Mouse (Mus musculus): ENCODE results near the gene Polq. TPM values are rescaled to one million over a fixed set of nuclear protein-coding genes. Genes with fewer than 3 reads are reported as not detected.
A peak's percentile ranks its signal among the peaks of the same experiment; 100 is the strongest.

Gene Polq
- total RNA-seq (2021) = 1 to 10 TPM; 3.7 to 4.7 TPM

- peak; percentile 93 for DNase-seq
Measured at GRCm38 (mm10) chr16:37011061-37011921, at the start of gene Polq. Gene Polq, plus strand, starts transcription at chr16:37011786.

GRCm38 (mm10) chr16:36963415-36963814 lies 48.2 kb upstream of the Polq start:
- DNase-seq = no peak
- intact Hi-C loops (cut with DNase I) = no loop called here

More at GRCm38 (mm10) chr16:37011061-37011921, at the start of gene Polq:
- intact Hi-C loops (cut with DNase I) = loop anchor here (10.0 kb wide), 1 partner anchor 126 kb away; no protein-coding TSS in a partner anchor

GRCm38 (mm10) chr16:36979127-36979526 lies 32.5 kb upstream of the Polq start:
- intact Hi-C loops (cut with DNase I) = no loop called here
- DNase-seq = no peak

- intact Hi-C loops (cut with DNase I) = no loop called here
- DNase-seq = no peak
Measured at GRCm38 (mm10) chr16:36983796-36984195, 27.8 kb upstream of the Polq start.

GRCm38 (mm10) chr16:36985636-36986042 lies 25.9 kb upstream of the Polq start:
- intact Hi-C loops (cut with DNase I) = no loop called here
- DNase-seq = no peak

- intact Hi-C loops (cut with DNase I) = no loop called here
- no peak for DNase-seq
Measured at GRCm38 (mm10) chr16:36987399-36987798, 24.2 kb upstream of the Polq start.

- intact Hi-C loops (cut with DNase I) = no loop called here
- no peak for DNase-seq
Measured at GRCm38 (mm10) chr16:36988066-36988465, 23.5 kb upstream of the Polq start.

GRCm38 (mm10) chr16:36989493-36989892 lies 22.1 kb upstream of the Polq start:
- no peak for DNase-seq
- intact Hi-C loops (cut with DNase I) = no loop called here

- DNase-seq = no peak
- intact Hi-C loops (cut with DNase I) = no loop called here
Measured at GRCm38 (mm10) chr16:36989999-36990625, 21.5 kb upstream of the Polq start, which contains the start of gene Fbxo40. Gene Fbxo40, minus strand, starts transcription at chr16:36990467.

GRCm38 (mm10) chr16:36997650-36998049 lies 13.9 kb upstream of the Polq start:
- no peak for DNase-seq
- intact Hi-C loops (cut with DNase I) = no loop called here

- peak; percentile 33 for DNase-seq
- intact Hi-C loops (cut with DNase I) = no loop called here
Measured at GRCm38 (mm10) chr16:36999366-36999972, 12.1 kb upstream of the Polq start.

GRCm38 (mm10) chr16:37009262-37009661 lies 2.3 kb upstream of the Polq start:
- no peak for DNase-seq
- intact Hi-C loops (cut with DNase I) = no loop called here

- DNase-seq = no peak
- intact Hi-C loops (cut with DNase I) = loop anchor here (10.0 kb wide), 1 partner anchor 126 kb away; no protein-coding TSS in a partner anchor
Measured at GRCm38 (mm10) chr16:37010370-37010769, 1.2 kb upstream of the Polq start.

- intact Hi-C loops (cut with DNase I) = loop anchor here (10.0 kb wide), 1 partner anchor 127 kb away; no protein-coding TSS in a partner anchor
- no peak for DNase-seq
Measured at GRCm38 (mm10) chr16:37011922-37012289, 320 bp downstream of the Polq start.

- intact Hi-C loops (cut with DNase I) = loop anchor here (10.0 kb wide), 1 partner anchor 128 kb away; no protein-coding TSS in a partner anchor
- no peak for DNase-seq
Measured at GRCm38 (mm10) chr16:37012336-37012735, 750 bp downstream of the Polq start.

- intact Hi-C loops (cut with DNase I) = no loop called here
- no peak for DNase-seq
Measured at GRCm38 (mm10) chr16:37027581-37027980, 16.0 kb downstream of the Polq start.

- intact Hi-C loops (cut with DNase I) = no loop called here
- peak; percentile 3 for DNase-seq
Measured at GRCm38 (mm10) chr16:37031996-37032395, 20.4 kb downstream of the Polq start.

- no peak for DNase-seq
Measured at GRCm38 (mm10) chr16:37034751-37035150, 23.2 kb downstream of the Polq start.

GRCm38 (mm10) chr16:37059631-37060030 lies 48.0 kb downstream of the Polq start:
- DNase-seq = no peak
- intact Hi-C loops (cut with DNase I) = no loop called here

More at GRCm38 (mm10) chr16:37034751-37035150, 23.2 kb downstream of the Polq start:
- intact Hi-C loops (cut with DNase I) = no loop called here

GRCm38 (mm10) chr16:37061261-37061660 lies 49.7 kb downstream of the Polq start:
- no peak for DNase-seq

GRCm38 (mm10) chr16:37072354-37072753 lies 60.8 kb downstream of the Polq start:
- no peak for DNase-seq
- intact Hi-C loops (cut with DNase I) = no loop called here

More at GRCm38 (mm10) chr16:37061261-37061660, 49.7 kb downstream of the Polq start:
- intact Hi-C loops (cut with DNase I) = no loop called here
